Mouse (Mus musculus) MN1 (cell line): ENCODE results near the gene Heatr1.
"Not testable (repeated sequence)": the region's sequence is repeated elsewhere in the genome, so short reads cannot be mapped to it uniquely, and the experiment has no call there.

Experiments
- DNase-seq: peaks from one replicate; pipeline ENCODE4 v3.0.0-alpha.2; 2016; ENCODE audit warnings: low spot score

Heatr1 gene

DNA sequence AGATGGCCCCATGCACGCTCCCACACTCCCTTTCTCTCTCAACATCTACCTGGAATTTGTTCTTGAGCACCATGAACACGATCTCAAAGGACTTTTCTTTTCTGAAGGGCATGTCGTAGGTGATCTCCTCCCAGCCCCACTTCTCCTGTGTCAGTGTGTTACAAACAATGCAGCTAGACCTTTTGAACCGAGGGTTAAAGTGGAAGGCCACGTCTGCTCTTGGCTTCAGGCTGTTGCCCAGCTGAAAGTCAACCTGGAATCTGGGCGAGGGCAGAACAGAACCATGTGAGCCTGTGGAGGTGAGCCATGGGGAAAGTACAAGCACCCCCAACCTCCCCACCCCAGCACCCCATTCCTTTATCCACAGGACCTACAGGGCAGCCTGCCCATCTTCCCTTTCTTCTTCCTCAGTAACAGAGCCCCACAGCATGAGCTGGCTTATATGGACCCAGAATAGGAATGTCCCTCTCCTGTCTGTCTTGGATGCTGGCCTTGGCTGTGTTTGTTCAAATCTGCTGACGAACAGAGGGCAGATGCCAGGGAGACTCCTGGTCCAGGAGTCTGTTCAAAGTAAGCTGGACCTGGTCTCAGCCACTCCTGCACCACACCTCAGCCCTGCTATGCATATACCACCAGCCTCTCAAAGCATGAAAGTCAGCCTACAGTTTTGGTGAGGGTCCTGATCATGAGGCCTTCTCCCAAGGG lies 60.0 kb downstream of the Heatr1 start:
- no peak for DNase-seq

DNA sequence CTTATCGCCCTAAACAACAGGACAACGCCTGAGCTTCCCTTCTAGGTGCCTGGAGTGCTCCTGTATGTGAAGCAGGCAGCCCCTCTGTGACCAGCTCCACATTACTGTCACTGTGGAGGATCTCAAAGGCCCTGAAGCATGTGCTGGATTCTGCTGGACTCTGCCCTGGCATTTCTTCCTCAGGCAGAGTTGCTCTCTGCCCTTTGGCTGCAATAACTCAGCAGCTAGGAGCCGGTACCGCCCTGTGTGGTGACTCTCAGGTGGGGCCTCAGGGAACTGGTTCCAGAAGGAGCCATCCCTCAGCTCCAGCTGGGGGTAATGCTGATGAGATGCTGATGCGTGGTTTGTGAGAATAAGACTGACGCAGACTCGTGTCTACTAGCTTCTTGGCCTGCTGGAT lies 61.9 kb downstream of the Heatr1 start:
- no peak for DNase-seq

DNA sequence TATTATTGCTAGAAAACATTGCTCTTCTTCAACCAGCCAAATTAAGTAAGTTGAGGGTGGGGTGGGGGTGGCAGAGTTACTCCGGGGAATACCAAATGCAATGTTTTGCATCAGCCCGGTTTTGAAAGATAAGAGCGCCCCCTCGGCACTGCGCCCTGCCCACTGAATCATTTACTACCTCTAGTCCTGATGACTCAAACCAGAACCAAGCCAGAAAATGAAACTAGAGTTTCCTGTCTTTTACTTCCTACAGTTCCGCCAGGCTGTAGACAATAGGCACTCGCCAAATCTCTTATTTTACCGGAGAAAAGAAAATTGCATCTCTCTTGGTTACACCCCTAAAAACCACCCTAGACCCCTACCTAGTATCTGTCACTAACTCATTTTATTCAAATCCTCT lies 65.6 kb downstream of the Heatr1 start:
- DNase-seq = peak; percentile 75

DNA sequence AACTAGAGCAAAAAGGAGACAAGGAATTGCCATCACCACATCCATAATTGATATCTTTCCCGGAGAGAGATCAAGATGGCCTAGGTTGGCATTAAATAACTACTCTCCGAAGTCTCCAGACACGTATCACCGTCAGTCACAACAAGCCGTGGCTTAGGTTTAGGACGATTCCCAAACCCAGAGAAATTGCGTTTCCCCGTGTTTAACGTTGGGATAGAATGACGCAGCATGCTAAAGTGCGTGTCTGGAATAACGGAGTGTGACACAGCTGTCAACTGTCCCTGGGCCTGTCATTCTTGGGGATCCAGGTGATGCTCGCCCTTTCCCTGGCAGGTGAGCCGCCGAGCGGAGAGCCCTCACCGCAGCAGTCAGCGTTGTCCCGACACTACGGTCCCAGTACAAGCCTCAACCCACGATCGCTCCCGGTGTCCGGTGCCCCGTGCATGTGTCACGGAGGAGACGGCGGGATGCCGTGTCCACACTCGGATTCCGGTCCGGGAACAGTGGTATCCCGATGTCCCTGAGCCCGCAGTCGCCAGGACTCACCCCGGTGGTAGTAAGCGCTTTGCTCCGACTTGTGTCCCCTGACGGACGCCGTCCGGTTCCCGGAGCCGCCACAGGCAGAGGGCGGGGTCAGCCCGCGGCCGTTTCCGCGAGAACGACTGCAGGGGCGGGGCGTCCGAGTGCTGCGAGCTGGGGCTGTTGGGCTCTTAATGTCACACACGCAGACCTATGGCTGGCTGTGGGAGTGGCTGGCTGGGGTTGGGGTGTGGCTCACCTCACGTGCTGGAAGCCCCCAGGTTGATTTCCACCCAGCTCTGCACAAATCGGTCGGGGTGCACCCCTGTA lies 66.3 kb downstream of the Heatr1 start:
- peak; percentile 92 for DNase-seq

DNA sequence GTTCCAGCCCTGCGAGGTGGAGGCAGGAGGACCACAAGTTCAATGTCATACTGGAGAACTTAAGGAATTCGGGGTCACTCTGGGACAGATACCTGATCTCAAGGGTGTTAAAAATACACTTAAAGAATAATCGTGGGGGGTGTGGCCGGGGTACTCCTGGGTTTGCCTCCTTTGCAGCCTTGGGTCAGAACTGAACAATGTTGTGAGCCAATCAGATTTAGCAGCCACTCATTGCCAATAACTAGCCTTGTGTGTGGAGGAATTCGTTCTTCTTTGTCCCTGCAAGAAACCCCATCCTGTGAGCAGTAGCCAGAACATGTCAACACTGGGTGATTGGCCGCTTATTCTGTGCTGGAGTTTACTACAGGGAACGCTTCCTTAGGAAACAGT lies 66.9 kb downstream of the Heatr1 start:
- DNase-seq = no peak

DNA sequence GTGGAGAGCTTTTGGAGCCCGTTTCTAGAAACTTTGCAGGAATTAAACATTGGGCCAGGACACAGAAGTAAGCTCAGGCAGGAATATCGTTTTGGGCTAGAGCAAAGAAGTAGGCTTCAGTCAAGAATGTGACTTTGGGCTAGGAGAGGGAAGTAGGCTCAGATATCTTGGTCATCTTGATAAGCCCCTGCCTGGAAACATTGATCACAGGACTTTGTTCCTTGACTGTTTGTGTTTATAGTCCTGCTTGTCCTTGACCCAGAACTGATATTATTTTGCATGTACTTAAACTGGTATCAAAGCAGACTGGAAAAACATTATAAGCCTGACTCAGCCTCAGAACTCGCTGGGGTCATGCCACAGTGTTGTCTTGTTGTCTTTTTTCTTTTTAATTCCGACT lies 67.8 kb downstream of the Heatr1 start:
- no peak for DNase-seq

DNA sequence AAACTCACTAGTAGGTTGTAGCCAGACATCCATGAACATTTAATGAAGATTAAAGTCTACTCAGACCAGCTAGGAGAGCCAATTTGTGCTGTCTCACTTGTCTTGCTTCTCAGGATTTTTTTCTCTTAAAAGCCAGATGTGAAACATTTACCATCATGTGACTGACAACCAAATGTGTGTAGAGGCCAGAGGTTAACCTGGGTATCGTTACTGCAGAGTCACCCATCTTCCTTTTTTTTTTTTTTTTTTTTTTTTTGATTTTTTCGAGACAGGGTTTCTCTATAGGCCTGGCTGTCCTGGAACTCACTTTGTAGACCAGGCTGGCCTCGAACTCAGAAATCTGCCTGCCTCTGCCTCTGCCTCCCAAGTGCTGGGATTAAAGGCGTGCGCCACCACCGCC lies 69.3 kb downstream of the Heatr1 start:
- not testable (repeated sequence) for DNase-seq

DNA sequence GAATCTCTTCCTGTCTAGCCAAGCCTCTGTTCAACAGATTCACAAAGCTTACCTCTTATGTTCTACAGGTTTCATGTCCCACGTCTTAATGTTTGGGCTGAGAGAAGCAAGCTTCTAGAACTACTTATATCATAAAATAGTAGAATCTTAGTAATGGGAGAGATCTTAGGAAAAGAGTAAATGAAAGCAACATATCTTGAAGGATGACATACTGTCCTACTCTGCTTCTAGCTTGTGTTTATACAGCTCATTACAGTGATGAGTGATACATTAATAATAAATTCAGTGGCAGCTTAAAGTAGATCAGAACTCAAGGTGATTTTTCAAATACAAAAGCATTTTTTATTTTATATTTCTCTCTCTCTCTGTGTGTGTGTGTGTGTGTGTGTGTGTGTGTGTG lies 70.0 kb downstream of the Heatr1 start, which contains the start of gene Lgals8:
TSS of gene Lgals8 (minus strand) at position 101 of the 400 bp plus-strand sequence.
- DNase-seq = no peak

DNA sequence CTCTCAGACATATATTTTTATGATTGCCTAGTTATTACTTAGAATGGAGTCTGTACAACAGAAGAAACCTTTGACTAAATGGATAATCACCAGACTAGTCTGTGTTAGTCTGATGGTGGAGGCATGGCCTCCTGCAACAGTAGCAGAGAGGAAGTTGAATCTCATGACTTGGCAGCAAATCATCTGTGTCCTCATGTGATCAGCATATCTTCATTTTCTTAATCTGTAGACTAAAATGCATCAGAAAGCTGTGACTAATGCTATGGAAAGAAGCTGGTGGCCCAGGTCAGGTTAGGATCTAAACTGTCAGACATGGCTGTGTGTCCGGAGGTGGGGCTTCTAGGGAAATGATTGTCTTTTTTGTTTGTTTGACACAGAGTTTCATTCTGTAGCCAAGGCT lies 73.7 kb downstream of the Heatr1 start:
- DNase-seq = no peak

DNA sequence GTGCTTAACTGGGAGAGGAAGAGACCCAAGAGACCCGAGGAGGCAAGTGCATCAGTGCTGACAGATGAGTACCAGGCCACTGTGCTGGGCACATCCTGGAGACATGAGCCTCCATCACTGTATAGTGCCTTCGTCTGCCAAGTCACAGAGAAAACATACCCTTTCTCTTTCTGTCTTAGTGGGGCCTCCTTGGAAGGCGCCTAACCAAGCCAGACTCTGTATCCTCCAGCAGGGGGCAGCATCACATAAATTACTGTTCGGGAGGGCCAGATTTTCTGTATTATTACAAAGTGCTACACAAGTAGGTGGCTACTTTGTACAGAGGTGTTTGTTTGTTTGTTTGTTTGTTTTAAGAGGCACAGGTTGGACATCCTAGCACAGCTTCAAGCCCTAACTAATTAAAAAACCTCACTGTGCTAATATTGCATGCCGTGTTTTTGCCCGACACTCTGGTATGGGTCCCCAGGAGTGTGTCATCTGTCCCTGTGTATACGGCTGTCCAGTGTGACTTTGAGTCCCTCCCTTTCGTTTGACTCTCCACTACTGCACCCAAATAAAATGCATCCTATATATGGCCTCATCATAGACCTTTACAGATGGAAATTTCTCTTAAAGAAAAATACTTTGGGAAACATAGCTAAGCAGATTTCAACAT lies 79.0 kb downstream of the Heatr1 start:
- DNase-seq = peak; percentile 83

DNA sequence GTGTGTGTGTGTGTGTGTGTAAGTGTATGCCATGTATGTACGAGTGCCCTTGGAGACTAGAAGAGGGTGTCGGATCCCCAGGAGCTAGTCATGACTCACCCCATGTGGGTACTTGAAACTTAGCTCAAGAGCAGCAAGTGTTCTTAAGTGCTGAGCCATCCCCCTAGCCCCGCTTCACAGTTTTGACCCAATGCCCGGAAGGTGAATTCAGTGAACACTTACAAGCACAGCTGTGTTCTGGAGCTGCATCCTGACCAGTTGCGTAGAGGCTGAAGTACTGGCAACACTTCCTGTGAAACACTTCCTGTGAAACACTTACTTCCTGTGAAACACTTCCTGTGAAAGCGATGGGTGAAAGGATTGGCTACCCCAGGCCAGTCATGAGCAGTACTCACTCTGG lies 80.4 kb downstream of the Heatr1 start:
- DNase-seq = no peak

DNA sequence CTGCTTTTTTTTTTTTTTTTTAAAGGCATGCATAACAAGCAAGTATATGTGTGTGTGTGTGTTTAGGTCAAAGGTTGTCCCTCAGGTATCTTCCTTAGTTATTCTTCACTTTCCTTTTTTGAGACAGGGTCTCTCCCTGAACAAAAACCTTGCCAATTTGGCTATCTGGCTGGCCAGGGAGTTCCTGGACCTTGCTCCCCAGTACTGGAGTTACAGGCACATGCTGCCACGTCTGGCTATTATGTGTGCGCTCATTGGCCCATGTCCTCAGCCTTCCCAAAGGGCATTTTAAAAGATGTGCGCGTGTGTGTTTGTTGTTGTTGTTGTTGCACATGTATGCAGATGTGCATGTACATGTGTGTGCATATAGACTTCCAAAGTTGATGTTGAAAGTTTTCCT lies 82.1 kb downstream of the Heatr1 start:
- no peak for DNase-seq

DNA sequence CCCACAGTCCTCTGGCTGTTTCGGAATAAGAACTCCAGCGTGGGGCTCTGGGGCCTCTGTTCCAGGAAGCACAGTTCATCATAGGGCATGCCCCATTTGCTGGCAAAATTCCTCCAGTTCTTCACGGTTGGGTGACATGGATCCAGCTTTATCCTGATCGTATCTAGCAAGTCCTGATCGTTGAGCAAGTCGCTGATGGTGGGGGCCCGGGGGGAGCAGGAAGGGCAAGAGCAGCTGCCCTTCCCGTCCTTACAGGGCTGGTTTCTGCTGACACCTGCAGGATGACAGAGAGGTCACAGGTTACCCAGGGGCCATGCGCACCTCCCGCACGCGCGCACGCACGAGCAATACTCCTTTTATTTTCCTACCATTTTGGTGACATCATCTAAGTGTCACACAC lies 83.5 kb downstream of the Heatr1 start:
- no peak for DNase-seq

DNA sequence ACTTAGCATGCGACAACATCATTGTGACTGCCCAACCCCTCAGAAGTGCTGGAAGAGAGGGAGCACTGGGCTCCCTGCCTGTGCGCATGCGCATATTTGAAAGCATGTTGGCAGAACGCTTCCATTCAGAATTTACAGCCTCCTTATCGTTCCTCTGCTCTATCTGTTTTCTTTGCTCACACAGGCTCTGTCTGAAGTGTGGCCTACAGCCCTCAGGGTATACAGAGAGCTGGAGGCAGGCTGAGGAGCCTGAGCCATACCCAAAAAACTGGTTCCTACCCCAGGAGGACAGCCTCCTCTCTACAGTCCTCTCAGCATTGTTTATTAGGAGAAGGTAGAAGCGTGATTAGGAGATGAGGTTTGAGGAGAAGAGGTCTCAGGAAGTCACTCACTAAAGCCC lies 85.0 kb downstream of the Heatr1 start:
- DNase-seq = no peak

DNA sequence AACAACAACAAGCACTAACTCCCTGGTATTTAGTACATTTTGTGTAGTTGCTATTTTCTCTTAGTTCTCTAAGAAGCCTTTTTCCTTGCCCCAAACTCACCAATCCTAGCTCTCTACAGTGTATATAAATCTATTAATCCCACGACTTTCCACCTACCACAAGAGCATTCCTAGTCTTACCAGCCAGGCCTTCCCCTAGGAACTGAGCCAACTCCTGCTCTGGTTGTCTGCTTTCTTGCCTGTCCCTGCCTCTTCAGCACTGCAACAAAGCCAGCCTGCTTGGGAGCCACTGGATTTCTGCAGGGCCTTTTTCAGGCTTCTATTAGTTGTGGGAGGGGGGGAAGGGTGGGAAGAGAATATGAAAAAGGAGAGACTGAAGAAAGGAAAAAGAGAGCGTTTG lies 90.4 kb downstream of the Heatr1 start:
- DNase-seq = peak; percentile 62

DNA sequence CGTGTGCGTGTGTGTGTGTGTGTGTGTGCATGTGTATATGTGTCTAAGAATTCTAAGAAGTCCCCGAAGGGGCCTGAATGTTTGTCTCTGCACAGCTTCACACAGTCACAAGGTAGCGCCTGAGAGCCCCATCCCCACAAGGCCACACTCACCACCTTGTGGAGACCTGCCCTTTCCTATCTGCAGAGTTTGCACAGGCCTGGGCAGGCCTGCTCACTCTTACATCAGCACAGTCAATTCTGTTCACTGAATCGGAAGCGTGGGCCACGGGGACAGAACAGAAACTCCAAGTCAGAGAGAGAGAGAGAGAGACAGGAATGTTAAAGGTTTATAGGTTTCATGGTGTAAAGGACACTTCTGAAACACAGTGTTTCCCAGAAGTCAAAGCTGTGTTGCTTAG lies 90.8 kb downstream of the Heatr1 start:
- peak; percentile 48 for DNase-seq
